Mouse (Mus musculus) splenic B cell, adult 2 months (primary cell): Measurements from ENCODE around the gene A730049H05Rik.

Experiments
- DNase-seq: peaks from one replicate; pipeline ENCODE4 v3.0.0-alpha.2; 2011; ENCODE audit warnings: low read depth, low spot score
- H3K27me3 ChIP-seq: 2 replicates; pipeline ENCODE4 v1.6.1; 2012; ENCODE audit warnings: mild to moderate bottlenecking, low read length, moderate library complexity, mixed read lengths; ENCODE audit not compliant: control insufficient read depth, poor library complexity, insufficient read depth, severe bottlenecking
- H3K36me3 ChIP-seq: 2 replicates; pipeline ENCODE4 v1.6.1; 2012; ENCODE audit warnings: mild to moderate bottlenecking, low read length, moderate library complexity, mixed read lengths; ENCODE audit not compliant: control insufficient read depth, poor library complexity, insufficient read depth, severe bottlenecking

Gene A730049H05Rik

GRCm38 (mm10) chr6:92816311-92816751 lies at the start of gene A730049H05Rik:
Gene A730049H05Rik, plus strand, starts transcription at chr6:92816478.
- no peaks in the 10 kb centered on the region for H3K36me3 ChIP-seq
- DNase-seq, result no peak
- H3K27me3 ChIP-seq, result no peaks in the 10 kb centered on the region

GRCm38 (mm10) chr6:92776356-92776755 lies 39.9 kb upstream of the A730049H05Rik start:
- DNase-seq, result no peak
- H3K27me3 ChIP-seq, result no peaks in the 10 kb centered on the region
- no peaks in the 10 kb centered on the region for H3K36me3 ChIP-seq

GRCm38 (mm10) chr6:92779140-92779934 lies 36.9 kb upstream of the A730049H05Rik start:
- no peak for DNase-seq
- Histone ChIP-seq H3K27me3 (no peaks in the 10 kb centered on the region), H3K36me3 (no peaks in the 10 kb centered on the region)

- no peak for DNase-seq
- Histone ChIP-seq H3K27me3 (no peaks in the 10 kb centered on the region), H3K36me3 (no peaks in the 10 kb centered on the region)
These were observed 36.4 kb upstream of the A730049H05Rik start for GRCm38 (mm10) chr6:92779935-92780205.

- H3K27me3 ChIP-seq, result no peaks in the 10 kb centered on the region
- H3K36me3 ChIP-seq, result no peaks in the 10 kb centered on the region
- no peak for DNase-seq
These were observed 34.8 kb upstream of the A730049H05Rik start for GRCm38 (mm10) chr6:92781446-92781845.

GRCm38 (mm10) chr6:92784782-92785181 lies 31.5 kb upstream of the A730049H05Rik start:
- DNase-seq, result no peak
- H3K36me3 ChIP-seq, result no peaks in the 10 kb centered on the region
- no peaks in the 10 kb centered on the region for H3K27me3 ChIP-seq

GRCm38 (mm10) chr6:92786701-92787375 lies 29.4 kb upstream of the A730049H05Rik start:
- no peak for DNase-seq
- Histone ChIP-seq H3K36me3 (no peaks in the 10 kb centered on the region), H3K27me3 (no peaks in the 10 kb centered on the region)

GRCm38 (mm10) chr6:92787376-92787712 lies 28.9 kb upstream of the A730049H05Rik start:
- no peaks in the 10 kb centered on the region for H3K27me3 ChIP-seq
- no peaks in the 10 kb centered on the region for H3K36me3 ChIP-seq
- no peak for DNase-seq

- Histone ChIP-seq H3K27me3 (no peaks in the 10 kb centered on the region), H3K36me3 (no peaks in the 10 kb centered on the region)
- DNase-seq, result no peak
These were observed 22.5 kb upstream of the A730049H05Rik start for GRCm38 (mm10) chr6:92793804-92794203.

- no peak for DNase-seq
These were observed 14.8 kb upstream of the A730049H05Rik start for GRCm38 (mm10) chr6:92801462-92801861.

GRCm38 (mm10) chr6:92802421-92802820 lies 13.9 kb upstream of the A730049H05Rik start:
- DNase-seq, result no peak

More at GRCm38 (mm10) chr6:92801462-92801861, 14.8 kb upstream of the A730049H05Rik start:
- Histone ChIP-seq H3K27me3 (no peaks in the 10 kb centered on the region), H3K36me3 (no peaks in the 10 kb centered on the region)

GRCm38 (mm10) chr6:92803213-92803612 lies 13.1 kb upstream of the A730049H05Rik start:
- H3K36me3 ChIP-seq, result no peaks in the 10 kb centered on the region
- no peaks in the 10 kb centered on the region for H3K27me3 ChIP-seq
- DNase-seq, result no peak

More at GRCm38 (mm10) chr6:92802421-92802820, 13.9 kb upstream of the A730049H05Rik start:
- Histone ChIP-seq H3K27me3 (no peaks in the 10 kb centered on the region), H3K36me3 (no peaks in the 10 kb centered on the region)

GRCm38 (mm10) chr6:92804254-92804971 lies 11.9 kb upstream of the A730049H05Rik start:
- no peaks in the 10 kb centered on the region for H3K27me3 ChIP-seq
- no peaks in the 10 kb centered on the region for H3K36me3 ChIP-seq
- no peak for DNase-seq

- no peak for DNase-seq
- H3K27me3 ChIP-seq, result no peaks in the 10 kb centered on the region
- H3K36me3 ChIP-seq, result no peaks in the 10 kb centered on the region
These were observed 6.5 kb upstream of the A730049H05Rik start for GRCm38 (mm10) chr6:92809818-92810217.

- Histone ChIP-seq H3K27me3 (no peaks in the 10 kb centered on the region), H3K36me3 (no peaks in the 10 kb centered on the region)
- no peak for DNase-seq
These were observed 5.7 kb upstream of the A730049H05Rik start for GRCm38 (mm10) chr6:92810628-92811027.
